Mouse (Mus musculus) c-Kit-positive CD71-positive TER-119-negative erythroid progenitor cells, embryonic 14.5 days (primary cell): ENCODE data around the gene Zbtb7b.

Source experiments
- DNase-seq: peaks from one replicate; pipeline ENCODE4 v3.0.0-alpha.2; 2013; ENCODE audit warnings: low read depth

Zbtb7b gene

DNA sequence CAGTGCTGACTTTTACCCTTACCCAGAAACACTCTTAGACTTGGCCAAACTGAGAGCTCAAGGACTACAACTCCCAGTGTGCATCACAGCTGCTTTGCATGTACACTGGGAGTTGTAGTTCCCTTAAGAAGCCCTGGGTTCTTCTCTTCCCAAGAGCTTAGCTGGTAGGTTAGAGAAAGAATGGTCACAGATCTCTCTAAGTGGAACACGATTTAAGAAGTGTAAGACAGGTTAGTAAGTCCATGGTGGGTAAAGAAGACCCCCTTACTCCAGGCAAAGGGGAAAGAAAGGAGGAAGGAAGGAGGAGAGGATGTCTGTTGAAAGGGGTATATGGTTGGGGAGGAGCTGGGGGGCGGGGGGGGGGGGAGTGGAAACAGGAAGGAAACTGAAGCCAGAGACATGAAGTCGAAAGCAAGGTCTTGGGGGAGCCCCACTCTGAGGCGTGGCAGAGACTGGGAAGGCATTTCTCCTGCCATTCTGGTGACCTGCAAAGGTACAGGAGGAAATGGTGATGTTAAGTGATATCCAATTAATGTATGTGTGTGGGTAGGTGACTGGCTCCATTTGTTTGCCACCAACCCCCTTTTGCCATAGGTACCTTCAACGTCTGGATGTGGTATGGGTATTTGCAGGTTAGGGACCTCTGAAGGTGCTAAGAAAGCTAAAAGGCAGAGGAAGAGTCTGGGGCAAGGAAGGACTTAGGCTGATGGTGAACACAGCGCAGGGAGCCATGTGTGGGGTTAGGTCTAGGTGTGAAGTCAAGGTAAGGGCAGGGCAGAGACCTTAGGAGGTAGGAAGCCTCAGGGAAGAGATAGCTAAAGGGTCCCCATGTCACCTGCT is 5.5 kb downstream of the Zbtb7b start:
- no peak for DNase-seq

DNA sequence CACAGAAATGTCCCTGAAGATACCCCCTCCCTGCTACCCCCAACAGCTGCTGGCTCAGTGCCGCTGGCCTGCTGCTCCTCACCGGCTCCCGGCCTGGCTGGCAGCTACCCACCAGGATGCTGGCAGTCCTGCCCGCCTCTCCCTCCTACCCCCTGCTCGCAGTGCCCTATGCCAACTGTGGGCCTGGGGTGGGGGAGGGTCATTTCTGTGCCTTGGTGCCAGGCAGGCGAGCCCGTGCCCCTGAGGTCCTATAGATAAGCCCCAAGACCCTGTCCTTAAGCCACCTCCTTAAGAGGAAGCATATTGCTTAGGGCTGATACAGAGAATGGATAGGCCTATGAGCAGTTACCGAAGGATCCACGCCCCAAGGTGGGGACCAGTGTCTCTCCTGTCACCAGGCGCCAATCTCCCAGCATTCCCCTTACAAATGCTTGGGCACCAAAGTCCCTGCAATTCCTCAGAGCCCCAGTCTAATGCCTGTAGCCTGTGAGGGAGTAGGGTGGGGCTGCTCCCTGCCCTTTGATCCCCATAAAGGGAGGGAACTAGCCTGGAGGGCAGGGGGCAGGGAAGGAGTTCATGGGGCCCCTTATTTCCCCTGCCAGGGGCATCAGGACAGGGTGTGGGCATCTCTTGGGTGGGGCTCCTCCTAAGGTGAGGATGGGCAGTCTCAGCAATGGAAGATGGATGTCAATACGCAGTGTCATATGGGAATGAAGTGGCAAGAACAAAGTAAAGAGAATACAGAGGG is 6.3 kb downstream of the Zbtb7b start:
- DNase-seq = no peak

DNA sequence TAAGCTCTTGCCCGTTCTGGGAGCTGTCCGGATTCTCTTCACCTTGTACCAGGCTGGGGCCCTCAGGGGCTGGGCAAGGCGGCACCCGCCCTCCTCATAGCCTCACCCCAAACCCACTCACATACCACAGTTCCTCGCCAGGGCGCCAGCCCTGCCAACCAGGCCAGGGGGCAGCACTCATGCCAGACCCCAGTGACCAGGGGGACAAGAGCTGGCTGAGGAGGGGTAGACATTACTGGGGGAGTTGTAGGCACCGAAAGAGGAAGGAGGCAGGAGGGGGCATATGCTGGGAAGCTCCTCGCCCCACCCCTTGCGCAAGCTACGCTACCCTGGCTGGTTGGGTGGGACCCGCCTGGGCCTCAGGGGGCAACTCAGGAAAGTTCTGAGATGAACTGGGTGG is 6.9 kb downstream of the Zbtb7b start:
- no peak for DNase-seq

DNA sequence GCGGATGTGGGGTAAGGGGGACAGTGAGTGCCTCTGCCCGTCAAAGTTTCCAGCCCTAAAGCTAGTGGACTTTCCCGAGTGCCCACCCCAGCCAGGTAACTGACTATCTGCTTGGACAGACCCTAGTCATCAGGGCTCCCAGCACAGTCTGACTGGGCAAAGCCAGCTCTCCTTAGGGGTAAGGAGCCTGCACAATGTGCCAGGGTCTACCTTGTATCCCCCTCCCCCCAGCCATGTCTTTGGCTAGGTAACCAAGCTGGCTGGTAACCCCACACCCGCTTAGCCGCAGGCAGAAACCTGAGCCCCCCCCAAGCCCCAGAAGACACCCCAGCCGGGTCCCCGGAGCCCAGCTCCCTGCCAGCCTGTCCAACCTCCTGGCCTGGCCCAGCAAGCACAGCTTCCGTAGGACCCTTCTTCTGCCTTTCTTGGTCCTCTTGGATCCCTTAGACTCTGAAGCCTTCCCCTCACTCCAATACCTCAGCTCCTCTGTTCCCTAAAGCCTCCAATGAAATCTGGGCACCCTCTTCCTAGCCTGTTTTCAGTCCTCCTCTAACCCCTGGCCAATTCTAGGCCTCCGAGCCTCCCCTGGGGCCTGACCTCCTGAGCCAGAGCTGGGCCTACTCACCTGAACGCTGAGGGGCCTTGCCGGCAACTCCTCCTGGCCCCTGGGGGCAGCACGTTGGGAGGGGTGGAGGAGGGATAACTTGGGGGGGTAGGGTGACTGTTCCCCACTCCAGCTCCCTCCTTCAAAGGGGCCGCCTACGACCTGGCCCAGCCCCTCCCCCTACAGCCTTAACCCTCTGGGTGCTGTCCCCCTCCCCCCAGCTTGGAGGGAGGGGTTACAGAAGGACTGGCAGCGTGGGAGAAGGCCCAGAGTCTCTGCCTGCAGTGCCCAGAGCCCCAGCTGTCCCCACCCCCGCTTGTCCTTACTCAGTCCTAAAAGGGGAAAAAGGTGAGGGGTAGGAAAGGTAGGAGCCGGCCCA is 7.8 kb downstream of the Zbtb7b start:
- no peak for DNase-seq

DNA sequence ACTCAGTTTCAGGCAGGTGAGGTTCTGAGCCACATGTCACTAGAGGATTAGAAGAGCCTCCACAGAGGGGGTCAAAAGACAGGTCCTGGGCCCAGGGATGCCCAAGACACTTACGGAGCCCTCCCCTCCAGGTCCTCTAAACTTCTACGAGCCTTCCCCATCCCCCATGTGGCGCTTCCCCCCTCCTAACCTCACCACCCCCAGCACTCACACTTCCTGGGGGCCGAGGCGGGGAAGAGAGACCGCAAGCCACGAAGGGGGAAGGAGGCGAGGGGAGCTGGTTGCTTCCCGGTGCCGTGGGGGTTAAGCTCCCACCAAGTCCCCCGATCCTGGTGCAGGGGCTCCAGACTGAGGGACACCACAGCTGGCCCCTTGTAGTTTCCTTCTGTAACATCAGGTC is 9.1 kb downstream of the Zbtb7b start:
- DNase-seq = no peak

DNA sequence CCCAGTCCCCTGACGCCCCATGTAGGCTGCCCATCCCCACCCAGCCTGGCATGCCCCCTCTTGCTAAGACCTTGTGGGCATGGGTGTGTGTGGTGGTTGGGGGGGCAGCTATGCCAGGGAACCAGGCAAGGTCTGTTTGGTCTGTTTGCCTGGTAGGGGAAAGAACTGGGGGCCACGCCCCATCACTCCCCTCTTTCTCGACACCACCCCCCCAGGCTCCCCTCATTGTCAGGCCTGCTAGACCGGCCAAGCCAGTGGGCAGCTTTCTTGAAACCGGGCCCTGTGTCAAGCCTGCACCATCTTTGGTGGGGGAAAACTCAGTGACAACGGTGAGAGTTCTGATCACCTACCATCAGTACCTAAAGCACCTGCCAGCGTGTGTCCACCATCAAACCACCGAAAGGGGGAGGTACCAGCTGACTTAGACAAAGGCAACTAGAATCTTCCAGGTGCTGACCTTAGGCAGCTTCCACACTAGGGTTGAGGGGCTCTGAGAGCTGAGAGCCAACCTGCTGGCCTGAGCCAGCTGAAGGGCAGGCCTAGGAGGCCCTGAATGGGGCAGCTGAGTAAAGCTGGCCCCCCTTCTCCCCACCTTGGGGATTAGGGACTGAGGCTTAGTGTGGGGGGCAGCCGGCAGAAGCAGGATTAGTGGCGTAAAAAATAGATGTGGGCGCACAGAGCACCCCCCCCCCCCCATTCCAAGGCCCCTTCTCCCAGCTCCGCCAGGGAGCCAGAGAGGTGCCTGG is 10.1 kb downstream of the Zbtb7b start:
- DNase-seq = no peak

DNA sequence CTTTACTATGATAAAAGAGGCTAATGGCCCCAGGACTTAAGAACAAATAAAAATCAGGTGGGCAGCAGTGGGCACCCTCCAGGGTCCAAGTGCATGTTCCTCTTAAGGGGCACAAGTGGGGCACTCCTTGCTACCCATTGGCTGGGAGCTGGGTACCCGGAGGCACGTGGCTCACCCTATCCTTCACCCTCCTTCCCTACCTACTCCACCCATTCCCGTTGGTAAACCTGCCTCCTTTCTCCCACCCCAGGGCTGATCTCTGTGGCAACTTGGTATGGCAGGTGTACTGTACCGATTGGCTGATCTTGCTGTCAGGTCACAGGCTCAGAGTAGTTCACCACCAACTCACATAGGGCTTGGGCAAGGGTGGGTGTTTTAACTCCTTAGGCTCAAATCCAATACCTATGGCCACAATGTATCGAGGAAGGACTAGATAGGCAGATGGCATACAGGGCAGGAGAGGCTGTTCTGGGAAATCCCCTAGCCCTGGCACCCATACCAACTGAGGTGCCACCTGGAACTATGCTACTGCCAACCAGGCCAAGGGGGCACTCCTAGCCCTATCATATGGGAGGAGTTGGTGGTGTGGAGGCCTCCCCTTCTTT is 10.8 kb downstream of the Zbtb7b start:
- no peak for DNase-seq

DNA sequence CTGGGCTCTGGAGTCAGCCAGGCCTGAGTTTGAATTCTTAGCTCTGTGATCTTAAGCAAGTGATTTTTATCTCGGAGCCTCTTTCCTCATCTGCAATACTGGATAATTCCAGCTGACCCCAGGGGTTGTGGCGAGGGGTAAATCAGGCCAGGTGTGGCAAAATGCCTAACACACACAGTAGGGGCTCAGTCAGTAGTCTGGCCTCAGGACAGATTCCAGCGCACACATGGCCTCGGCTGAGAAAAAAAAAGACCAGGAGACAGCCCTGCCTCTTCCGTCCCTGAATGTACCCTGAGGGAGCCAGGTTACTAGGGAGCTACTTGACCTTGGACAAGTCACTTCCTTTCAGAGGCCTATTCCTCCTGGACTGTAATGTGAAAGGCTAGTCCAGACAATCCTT is 11.6 kb downstream of the Zbtb7b start:
- DNase-seq = no peak

DNA sequence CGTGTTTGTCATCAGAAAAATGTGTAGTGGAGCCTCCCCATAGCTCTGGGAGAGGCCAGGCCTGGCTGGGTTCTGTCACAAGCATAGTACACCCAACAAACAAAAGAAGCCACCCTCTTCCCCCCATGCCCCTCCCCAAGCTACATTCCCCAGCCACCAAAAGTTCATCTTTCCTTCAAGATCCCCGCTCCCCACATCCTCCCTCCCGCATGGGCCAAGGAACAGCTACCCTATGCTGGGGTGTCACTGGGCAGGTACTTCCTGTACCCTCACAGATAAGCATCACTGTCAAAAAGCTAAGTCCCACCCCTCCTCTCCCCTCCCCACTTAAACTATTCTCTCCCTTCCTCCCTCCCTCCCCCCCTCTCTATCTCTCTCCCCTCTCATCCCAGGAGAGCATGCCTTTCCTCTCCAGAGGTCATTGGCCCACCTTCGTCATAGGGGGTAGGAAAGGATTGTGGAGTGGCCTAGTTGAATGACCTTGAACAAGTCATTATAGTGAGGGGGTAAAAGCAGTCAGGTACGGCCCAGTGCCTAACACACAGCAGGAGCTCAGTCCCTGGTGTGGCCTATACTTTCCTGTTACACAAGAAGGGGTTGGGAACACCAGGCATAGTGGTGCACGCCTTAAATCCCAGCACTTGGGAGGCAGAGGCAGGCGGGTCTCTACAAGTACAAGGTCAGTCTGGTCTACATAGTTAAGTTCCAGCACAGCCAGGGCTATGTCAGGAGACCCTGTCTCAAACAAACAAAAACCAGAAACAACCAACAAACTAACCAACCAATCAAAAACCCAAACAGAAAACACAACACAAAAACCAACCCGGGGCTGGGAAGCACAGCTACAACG is 12.3 kb downstream of the Zbtb7b start:
- no peak for DNase-seq

DNA sequence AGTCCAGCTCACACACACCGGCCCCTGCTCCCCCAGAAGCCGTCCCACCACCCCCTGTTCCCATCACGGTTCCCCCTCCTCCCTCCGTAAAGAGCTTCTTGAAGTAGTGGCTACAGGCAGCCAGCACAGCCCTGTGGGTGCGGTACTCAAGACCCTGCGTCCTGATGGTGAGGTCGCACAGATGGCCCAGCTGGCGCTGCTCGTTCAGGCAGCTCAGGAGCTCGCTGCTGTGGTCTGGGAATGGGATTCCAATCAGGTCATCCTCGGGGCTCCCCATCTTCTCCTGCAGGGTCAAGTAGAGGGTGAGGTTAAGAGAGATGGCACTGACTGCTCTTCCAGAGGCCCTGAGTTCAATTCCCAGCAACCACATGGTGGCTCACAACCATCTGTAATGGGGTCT is 13.3 kb downstream of the Zbtb7b start:
- DNase-seq = no peak

DNA sequence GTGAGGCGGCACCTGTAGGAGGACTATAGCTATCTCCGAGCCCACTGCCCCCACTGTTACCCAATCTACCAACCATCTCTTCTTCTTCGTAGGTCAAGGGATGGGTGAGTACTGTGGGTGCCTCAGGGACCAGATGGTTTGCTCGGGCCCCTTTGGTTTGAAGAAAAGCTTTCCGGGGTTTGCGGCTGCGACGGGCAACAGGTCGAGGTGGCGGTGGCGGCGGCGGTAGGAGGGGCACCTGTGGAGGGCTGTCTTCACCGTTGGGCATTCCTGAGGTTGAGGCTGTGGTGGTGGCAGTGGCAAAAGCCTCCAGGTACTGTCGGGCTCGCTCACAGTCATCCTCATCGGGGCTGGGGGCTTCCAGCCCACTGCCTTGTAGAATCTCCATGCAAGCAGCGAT is 13.9 kb downstream of the Zbtb7b start:
- DNase-seq = no peak

DNA sequence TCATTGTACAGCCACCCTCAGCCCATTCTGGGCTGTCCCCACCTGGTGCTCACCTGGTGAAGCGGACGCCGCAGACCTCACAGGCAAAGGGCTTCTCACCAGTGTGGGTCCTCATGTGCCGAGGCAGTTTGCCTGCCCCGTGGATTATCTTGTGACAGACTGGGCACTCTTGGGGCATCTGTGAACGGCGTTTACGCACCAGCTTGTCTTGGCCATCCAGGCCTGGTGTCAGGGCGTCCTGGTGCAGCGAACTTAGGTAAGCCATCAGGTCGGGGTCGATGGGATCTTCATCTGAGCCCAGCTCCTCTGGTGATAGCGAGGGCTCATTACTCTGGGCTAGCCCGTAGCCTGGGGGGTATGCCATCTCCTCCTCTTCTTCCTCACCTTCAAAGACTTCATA is 14.3 kb downstream of the Zbtb7b start:
- no peak for DNase-seq

DNA sequence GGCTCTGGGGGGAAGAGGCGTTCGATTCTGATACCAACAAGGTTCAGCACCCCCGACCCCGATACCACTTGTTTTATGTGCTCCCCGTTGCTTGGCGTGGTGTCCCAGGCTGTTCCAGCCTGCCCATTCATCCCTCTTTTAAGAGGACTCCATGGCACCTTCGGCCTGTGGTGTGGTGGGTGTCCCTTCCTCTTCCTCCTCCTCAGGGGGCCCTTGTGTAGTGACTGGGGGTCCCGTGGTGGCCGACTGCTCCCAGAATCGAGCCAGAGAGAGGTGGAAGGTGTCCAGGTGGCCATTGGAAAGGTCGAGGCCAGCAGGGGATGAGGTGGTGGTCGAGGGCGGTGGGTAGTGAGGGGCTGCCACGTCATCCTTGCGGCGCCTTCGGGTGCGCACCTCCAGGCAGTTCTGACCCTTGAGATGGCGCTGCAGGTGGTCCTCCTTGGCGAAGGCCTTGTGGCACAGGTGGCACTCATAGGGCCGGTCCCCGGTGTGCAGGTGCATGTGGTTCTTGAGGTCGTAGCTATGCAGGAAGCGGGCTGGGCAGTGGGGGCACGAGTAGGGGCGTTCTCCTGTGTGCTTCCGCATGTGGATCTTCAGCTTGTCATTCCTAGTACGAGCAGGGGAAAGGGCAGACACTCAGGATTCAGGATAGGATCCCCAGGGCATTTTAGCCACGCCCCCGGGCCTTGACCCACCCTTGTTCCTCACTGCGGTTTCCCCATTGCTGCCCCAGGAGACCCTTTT is 15.0 kb downstream of the Zbtb7b start:
- no peak for DNase-seq

DNA sequence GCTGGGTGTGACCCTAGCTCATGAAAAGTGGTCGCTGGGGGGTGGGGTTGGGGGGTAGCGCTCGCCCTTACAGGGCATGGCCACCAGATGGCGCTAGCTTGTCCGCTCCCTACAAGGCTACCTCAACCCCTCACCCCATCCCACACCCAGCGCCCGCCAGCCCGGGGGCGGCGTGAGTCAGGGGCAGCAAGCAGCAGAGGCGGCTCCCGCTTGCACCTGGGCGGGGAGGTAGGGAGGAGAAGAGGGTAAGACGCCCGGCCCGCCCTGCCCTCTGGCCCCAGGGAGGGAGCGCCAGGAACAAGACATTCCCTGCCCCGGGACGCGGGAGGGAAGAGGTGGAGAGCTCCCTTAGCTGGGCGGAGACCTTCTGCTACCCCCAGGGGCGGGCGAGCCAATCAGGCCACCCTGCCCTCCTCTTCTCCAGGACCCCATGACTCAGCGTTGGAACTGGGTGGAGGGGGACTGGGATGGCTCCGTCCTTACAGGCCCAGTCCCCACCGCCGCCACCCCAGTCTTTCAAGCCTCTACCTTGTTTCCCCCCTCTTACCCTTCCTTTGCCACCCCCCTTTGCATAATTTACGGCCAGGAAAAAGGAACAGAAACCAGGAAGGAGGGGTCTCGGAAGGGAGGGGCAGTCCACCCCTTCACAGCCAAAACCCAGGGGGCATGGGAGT is 16.0 kb downstream of the Zbtb7b start:
- no peak for DNase-seq

DNA sequence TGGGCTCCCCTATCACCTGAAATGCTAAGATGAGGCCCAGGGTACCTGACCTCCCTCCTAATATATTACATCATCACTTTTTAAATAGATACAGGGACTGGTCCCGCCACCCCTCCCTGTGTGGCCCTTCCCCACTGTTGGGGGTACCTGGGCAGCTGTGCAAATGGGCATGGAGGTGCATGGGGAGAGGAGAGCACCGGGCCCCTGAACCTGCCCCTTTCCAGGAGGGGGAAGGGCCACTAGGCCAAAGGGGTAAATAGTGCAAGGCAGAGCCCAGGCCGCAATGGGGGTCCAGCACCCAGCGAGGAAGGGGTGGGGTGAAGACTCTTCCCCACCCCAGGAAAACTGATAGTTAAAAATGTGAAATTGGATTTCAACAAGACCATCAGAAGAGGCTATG is 16.7 kb downstream of the Zbtb7b start:
- no peak for DNase-seq

DNA sequence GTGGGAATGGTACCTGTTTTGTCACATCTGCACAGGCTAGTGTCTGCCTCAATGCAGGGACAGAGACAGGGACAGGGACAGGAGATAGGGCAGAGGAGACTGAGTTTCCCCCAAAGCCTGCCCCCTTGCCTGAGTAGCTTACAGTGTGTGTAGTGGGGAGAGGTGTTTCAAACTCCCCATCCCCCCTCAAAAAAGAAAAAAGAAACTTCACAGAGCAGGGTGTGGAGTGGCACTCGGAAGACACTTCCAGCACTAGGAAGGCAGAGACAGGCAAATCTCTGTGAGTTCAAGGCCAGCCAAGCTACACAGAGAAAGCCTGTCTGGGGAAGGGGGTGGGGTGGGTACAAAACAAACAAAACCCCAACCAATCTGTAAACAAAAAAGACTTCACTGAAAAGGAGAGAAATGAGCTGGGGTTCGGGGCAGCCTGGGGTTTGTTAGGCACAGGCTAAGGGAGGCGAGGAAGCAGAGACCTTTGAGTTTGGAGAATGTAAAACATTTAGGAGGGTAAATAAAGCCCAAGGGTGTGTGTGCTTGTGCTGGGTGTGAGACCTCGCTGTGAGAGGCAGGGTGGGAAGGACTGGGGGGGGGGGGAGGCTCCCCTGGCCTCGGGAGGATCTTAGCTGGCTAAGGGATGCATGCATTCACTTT is 20.9 kb downstream of the Zbtb7b start:
- no peak for DNase-seq

DNA sequence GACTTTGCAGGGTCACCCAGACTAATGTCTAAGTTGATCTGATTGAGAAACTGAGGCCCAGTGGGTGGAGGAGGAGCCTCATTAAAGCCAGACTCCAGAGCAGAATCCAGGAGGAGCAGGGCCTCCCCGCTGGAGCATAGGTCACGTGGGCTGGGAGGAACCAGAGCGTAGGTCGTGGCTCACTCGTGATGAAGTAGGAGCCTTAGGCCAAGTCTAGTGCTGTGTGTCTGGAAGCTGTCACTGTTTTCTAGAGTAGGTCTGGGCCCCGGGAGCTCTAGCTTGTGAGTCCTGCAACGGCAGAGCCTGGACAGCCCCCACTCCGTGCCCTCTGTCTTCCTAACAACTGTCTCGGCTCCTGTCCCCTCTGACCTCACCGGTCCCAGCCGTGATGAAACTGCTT is 27.2 kb downstream of the Zbtb7b start:
- no peak for DNase-seq
